In the genomic region with DNA sequence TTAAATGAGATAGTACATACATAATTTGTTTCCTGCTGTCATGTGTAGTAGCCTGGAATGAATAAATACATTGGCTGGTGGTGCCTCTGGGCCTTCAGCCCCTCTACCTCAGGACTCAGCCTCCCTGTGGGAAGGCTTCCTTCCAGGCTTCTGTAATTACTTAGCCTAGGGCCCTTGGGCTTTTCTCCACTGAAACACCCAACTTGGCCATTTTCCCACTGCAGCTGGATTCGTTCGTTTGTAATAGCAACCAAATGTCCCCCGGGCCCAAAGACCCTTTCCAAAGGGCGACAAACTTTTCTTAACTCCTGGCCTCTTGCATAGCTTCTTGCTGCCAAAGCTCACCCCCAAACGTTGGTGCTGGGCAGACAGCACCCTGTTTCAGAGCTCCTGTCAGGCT, we compare ENCODE assay signal across 21 mouse cellular contexts. TPM values are rescaled to one million over a fixed set of nuclear protein-coding genes. Genes with fewer than 3 reads are reported as not detected.
"Had no signal": no experiment of that assay in that cellular context is flagged by ENCODE, and none has a peak within 500 bp of the region (broad histone marks: within the 10 kb centered on the region; RNA-seq: fewer than 3 reads in every experiment).

No protein-coding gene starts in this region.

- ATAC-seq: hindbrain, postnatal 0 days; liver, embryonic 12.5 days had no signal

- H3K36me3 ChIP-seq: liver, embryonic 12.5 days; midbrain, embryonic 10.5 days; neural tube, embryonic 15.5 days had no signal

- H3K9ac ChIP-seq: liver, embryonic 12.5 days; neural tube, embryonic 15.5 days had no signal

- H3K4me3 ChIP-seq: liver, embryonic 12.5 days; midbrain, embryonic 10.5 days; myocyte; neural tube, embryonic 15.5 days had no signal

- H3K4me2 ChIP-seq: liver, embryonic 12.5 days; neural tube, embryonic 15.5 days had no signal

- H3K27ac ChIP-seq: hindbrain, postnatal 0 days; kidney, postnatal 0 days; liver, embryonic 12.5 days; midbrain, embryonic 10.5 days; neural tube, embryonic 15.5 days had no signal

- DNase-seq: kidney, adult 11 months; kidney, adult 9 months; kidney, postnatal 36 days; layer of hippocampus, adult 9-11 months; layer of hippocampus, postnatal 36 days; midbrain, embryonic 14.5 days; right cerebral cortex, postnatal 4 days; spleen, adult 18-20 months; thymus, adult 18-20 months; thymus, postnatal 14 days had no signal

- H3K9me3 ChIP-seq: liver, embryonic 12.5 days; midbrain, embryonic 10.5 days; neural tube, embryonic 15.5 days had no signal

- H3K4me1 ChIP-seq: liver, embryonic 12.5 days; midbrain, embryonic 10.5 days; neural tube, embryonic 15.5 days had no signal

RNA-seq across cellular contexts. Expression of gene Tbx5, which starts 40.8 kb away (rescaled TPM):
- total RNA-seq: hindbrain, postnatal 0 days; layer of hippocampus, adult 18-20 months; layer of hippocampus, postnatal 36 days; left cerebral cortex, postnatal 36 days; megakaryocyte, adult 5-6 weeks had no signal
- polyA plus RNA-seq: intestine, embryonic 14.5 days; kidney, postnatal 0 days; liver, embryonic 16.5 days; myocyte had no signal
